Comparison of ENCODE assay signal across 33 mouse cellular contexts in the genomic region with DNA sequence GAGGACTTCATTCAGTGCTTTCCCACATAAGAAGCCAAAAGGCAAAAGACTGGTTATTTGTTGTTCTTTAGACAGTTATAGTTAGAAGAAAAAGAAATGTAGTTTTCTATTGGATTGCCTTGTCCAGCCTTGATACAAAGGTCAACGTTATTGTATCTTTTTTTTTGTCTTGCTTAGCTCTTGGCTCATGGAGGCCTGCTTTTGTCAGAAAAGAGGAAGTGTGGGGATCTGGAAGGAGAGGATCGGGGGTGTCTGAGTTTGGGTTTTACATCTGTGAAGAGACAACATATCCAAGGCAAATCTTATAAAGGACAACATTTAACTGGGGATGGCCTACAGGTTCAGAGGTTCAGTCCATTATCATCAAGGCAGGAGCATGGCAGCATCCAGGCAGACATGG.
"Had no signal": no experiment of that assay in that cellular context is flagged by ENCODE, and none has a peak within 500 bp of the region (broad histone marks: within the 10 kb centered on the region; RNA-seq: fewer than 3 reads in every experiment).

No protein-coding gene starts in this region.

- H3K36me3 ChIP-seq: heart, embryonic 12.5 days; heart, embryonic 13.5 days; heart, embryonic 15.5 days; hindbrain, embryonic 10.5 days; hindbrain, embryonic 12.5 days; hindbrain, embryonic 13.5 days; hindbrain, embryonic 15.5 days; intestine, embryonic 15.5 days; kidney, embryonic 15.5 days had no signal

- H3K27me3 ChIP-seq: heart, embryonic 12.5 days; heart, embryonic 13.5 days; heart, embryonic 15.5 days; hindbrain, embryonic 12.5 days; hindbrain, embryonic 13.5 days; hindbrain, embryonic 15.5 days; intestine, embryonic 15.5 days; kidney, embryonic 15.5 days had no signal

- H3K4me2 ChIP-seq: heart, embryonic 11.5 days; heart, embryonic 12.5 days; heart, embryonic 13.5 days; heart, embryonic 15.5 days; hindbrain, embryonic 12.5 days; hindbrain, embryonic 13.5 days; hindbrain, embryonic 14.5 days; hindbrain, embryonic 15.5 days; intestine, embryonic 15.5 days; kidney, embryonic 15.5 days had no signal

- H3K9ac ChIP-seq: heart, embryonic 12.5 days; heart, embryonic 13.5 days; heart, embryonic 15.5 days; hindbrain, embryonic 12.5 days; hindbrain, embryonic 13.5 days; hindbrain, embryonic 14.5 days; hindbrain, embryonic 15.5 days; intestine, embryonic 15.5 days; kidney, embryonic 15.5 days had no signal

- ATAC-seq: hindbrain, embryonic 16.5 days; hindbrain, postnatal 0 days; inflammation-experienced regulatory T-cells, adult 6 months; intestine, embryonic 15.5 days; intestine, embryonic 16.5 days; intestine, postnatal 0 days had no signal

- H3K4me3 ChIP-seq: heart, embryonic 12.5 days; heart, embryonic 13.5 days; heart, embryonic 15.5 days; hindbrain, embryonic 10.5 days; hindbrain, embryonic 12.5 days; hindbrain, embryonic 13.5 days; hindbrain, embryonic 15.5 days; intestine, embryonic 15.5 days; kidney, embryonic 15.5 days; left cerebral cortex, adult 2 months had no signal

- DNase-seq: heart, postnatal 10 days; heart, postnatal 14 days; heart, postnatal 36 days; kidney, adult 11 months; kidney, adult 18-20 months; kidney, adult 2 months; kidney, adult 8-10 months; kidney, adult 9 months; kidney, postnatal 10 days; kidney, postnatal 14 days; kidney, postnatal 25 days; kidney, postnatal 36 days; kidney, postnatal 4 days; layer of hippocampus, adult 9-11 months; layer of hippocampus, postnatal 36 days had no signal

- H3K4me1 ChIP-seq: heart, embryonic 12.5 days; heart, embryonic 13.5 days; heart, embryonic 15.5 days; hindbrain, embryonic 10.5 days; hindbrain, embryonic 12.5 days; hindbrain, embryonic 13.5 days; hindbrain, embryonic 15.5 days; intestine, embryonic 15.5 days; kidney, embryonic 15.5 days had no signal

- H3K9me3 ChIP-seq: heart, embryonic 12.5 days; heart, embryonic 13.5 days; heart, embryonic 15.5 days; hindbrain, embryonic 10.5 days; hindbrain, embryonic 12.5 days; hindbrain, embryonic 13.5 days; hindbrain, embryonic 15.5 days; intestine, embryonic 15.5 days; kidney, embryonic 15.5 days had no signal

- H3K27ac ChIP-seq: heart, embryonic 13.5 days; heart, embryonic 15.5 days; hindbrain, embryonic 10.5 days; hindbrain, embryonic 12.5 days; hindbrain, embryonic 13.5 days; hindbrain, embryonic 14.5 days; hindbrain, embryonic 15.5 days; hindbrain, postnatal 0 days; intestine, embryonic 15.5 days; kidney, embryonic 15.5 days; kidney, postnatal 0 days; left cerebral cortex, adult 2 months had no signal
